Mouse (Mus musculus) hindbrain, embryonic 13.5 days (tissue): Measurements from ENCODE around the gene Mmaa. TPM values are rescaled to one million over a fixed set of nuclear protein-coding genes. Genes with fewer than 3 reads are reported as not detected.

Source experiments
- ATAC-seq: fragments of 200-750 bp; cut with Nextera tagmentation; 2 replicates; pipeline ENCODE4 v1.8.0; 2017; ENCODE audit warnings: moderate TSS enrichment; ENCODE audit not compliant: low FRiP score
- H3K27ac ChIP-seq: fragments of 300-500 bp; sonication (generic); 2 replicates; pipeline ENCODE4 v1.5.1; 2015; ENCODE audit warnings: inconsistent platforms, mild to moderate bottlenecking, moderate library complexity
- H3K27me3 ChIP-seq: fragments of 300-500 bp; sonication (generic); 2 replicates; pipeline ENCODE4 v1.6.1; 2015; ENCODE audit warnings: mild to moderate bottlenecking, inconsistent platforms
- H3K36me3 ChIP-seq: fragments of 300-500 bp; sonication (generic); 2 replicates; pipeline ENCODE4 v1.6.1; 2015; ENCODE audit warnings: mild to moderate bottlenecking, inconsistent platforms
- H3K4me1 ChIP-seq: fragments of 300-500 bp; sonication (generic); replicated peaks from 2 replicates; pipeline ENCODE4 v1.6.1; 2015; ENCODE audit warnings: inconsistent platforms
- H3K4me2 ChIP-seq: fragments of 300-500 bp; sonication (generic); 2 replicates; pipeline ENCODE4 v1.6.1; 2015; ENCODE audit warnings: inconsistent platforms, mild to moderate bottlenecking, moderate library complexity
- H3K4me3 ChIP-seq: fragments of 300-500 bp; sonication (generic); 2 replicates; pipeline ENCODE4 v1.5.1; 2015; ENCODE audit warnings: mild to moderate bottlenecking, inconsistent platforms
- H3K9ac ChIP-seq: fragments of 300-500 bp; sonication (generic); 2 replicates; pipeline ENCODE4 v1.6.1; 2015; ENCODE audit warnings: mild to moderate bottlenecking, inconsistent platforms
- H3K9me3 ChIP-seq: fragments of 300-500 bp; sonication (generic); 2 replicates; pipeline ENCODE4 v1.6.1; 2016; ENCODE audit warnings: inconsistent platforms
- WGBS: fragments of 180-500 bp; shearing (Covaris S2); methylation state at CpG from one replicate; pipeline ENCODE4 v1.1.7; 2015; 5-methylcytosine and 5-hydroxymethylcytosine counted together
- polyA plus RNA-seq: library from polyadenylated mRNA; unstranded; fragments of >200 nt; fragmentation: Nextera tagmentation; extraction: Ambion mirVana; gene quantifications from 2 replicates; pipeline ENCODE4 v1.2.1, GENCODE M21; 2015

Mmaa gene
- polyA plus RNA-seq, 1 experiment from 2014 or later: 19.9 TPM

DNA sequence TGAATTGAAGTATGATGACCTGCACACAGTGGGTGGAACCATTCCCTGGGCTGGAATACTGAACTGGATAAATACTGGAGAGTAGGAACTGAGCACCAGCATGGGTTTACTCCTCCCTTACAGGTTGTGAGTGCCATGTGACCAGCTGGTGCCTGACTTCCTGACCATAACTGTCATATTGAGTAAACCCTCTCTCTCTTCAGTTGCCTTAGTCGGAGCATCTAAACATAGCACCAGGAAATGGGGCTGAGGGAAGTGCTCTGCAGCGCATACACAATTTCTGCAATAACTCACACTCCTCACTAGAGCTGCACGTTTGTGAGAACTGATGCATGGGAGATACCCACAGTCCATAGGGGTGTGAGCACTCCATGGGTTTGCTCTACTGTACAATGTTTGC lies 55.4 kb downstream of the Mmaa start:
- H3K27ac ChIP-seq: no peak overlapping the region
- no peaks in the 10 kb centered on the region for H3K4me1 ChIP-seq
- no peak overlapping the region for H3K9ac ChIP-seq
- no peak for ATAC-seq
- H3K36me3 ChIP-seq: no peaks in the 10 kb centered on the region
- no peak overlapping the region for H3K4me2 ChIP-seq
- 73% methylated on average over 3 of the region's 3 CpGs for WGBS
- no peaks in the 10 kb centered on the region for H3K27me3 ChIP-seq
- H3K9me3 ChIP-seq: no peaks in the 10 kb centered on the region
- no peak overlapping the region for H3K4me3 ChIP-seq

DNA sequence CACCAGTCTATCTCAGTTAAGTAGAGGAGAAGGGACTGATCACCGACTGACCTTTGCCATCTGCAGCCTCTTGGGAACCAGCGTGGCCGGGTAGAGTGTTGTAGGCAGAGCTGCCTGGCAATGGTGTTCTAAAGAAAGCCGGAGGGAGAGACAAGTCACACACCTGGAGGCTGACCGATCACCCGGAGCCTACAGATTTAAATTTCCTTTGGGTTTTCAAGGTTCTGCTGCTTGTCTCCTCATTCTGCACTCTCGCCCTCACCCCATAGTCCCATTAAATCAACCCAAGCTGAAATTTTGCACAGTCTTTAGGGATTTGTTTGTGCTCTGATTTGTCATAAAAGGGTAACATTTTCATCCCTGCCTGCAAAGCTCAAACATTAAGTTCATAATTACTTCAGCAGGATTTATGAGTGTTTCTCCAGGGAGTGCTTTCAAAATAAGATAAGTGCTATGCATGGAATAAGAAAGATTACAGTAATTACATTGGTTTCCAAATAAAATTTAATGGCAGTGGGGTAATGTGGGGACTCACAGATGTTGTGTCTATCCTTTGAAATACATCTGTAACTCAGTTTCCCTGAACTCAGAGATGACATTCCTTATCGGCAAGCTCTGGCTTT lies 65.4 kb downstream of the Mmaa start:
- Histone ChIP-seq H3K4me2 (no peak overlapping the region), H3K9ac (no peak overlapping the region), H3K27me3 (no peaks in the 10 kb centered on the region), H3K9me3 (peaks cover 11% of the 10 kb centered on the region; the same call in 1 of the 2 replicates), H3K27ac (no peak overlapping the region), H3K36me3 (no peaks in the 10 kb centered on the region), H3K4me3 (no peak overlapping the region), H3K4me1 (no peaks in the 10 kb centered on the region)
- ATAC-seq: no peak
- 81% methylated on average over 8 of the region's 8 CpGs for WGBS

DNA sequence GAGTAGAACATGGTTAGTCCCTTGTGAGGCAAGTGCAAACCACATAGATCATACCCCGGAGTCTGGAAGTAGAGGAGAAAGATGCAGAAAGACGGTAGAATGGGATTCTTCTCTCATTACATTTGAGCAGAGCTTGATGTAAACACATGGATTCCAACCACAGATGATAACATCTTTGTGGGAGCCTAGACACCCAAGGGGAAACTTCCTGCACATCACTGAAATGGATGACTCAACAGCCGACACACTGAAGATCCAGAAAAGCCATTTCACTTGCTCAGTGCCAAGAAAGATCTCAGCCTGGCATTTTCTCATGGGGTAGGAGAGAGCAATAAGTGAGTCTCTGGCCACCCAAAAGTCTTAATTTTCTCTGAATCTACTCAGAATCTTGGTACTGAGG lies 66.8 kb downstream of the Mmaa start:
- Histone ChIP-seq H3K27ac (no peak overlapping the region), H3K4me3 (no peak overlapping the region), H3K9me3 (peaks cover 11% of the 10 kb centered on the region; the same call in 1 of the 2 replicates), H3K27me3 (no peaks in the 10 kb centered on the region), H3K4me1 (no peaks in the 10 kb centered on the region), H3K36me3 (no peaks in the 10 kb centered on the region), H3K4me2 (no peak overlapping the region), H3K9ac (no peak overlapping the region)
- 96% methylated on average over 3 of the region's 3 CpGs for WGBS
- no peak for ATAC-seq

DNA sequence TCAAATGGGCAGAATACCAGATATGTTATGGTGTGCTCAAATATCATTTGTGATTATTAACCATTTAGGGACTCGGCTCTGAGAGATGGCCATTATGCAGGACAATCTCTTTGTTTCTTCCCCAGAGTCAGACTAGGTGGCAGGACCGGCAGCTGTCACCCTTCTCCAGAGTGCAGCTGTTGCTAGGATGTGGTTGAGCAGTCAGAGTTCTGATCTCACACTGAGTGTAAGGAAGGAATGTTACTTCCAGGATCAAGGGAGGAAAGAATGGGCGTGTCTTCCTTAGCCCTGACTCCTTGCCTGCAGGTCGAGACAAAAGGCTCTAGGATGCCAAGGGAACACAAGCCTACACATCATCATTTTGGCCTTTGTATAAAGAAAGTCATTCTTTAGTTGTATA lies 67.5 kb downstream of the Mmaa start:
- Histone ChIP-seq H3K4me1 (peaks cover 6% of the 10 kb centered on the region), H3K27ac (no peak overlapping the region), H3K27me3 (no peaks in the 10 kb centered on the region), H3K4me2 (no peak overlapping the region), H3K9me3 (peaks cover 11% of the 10 kb centered on the region; the same call in 1 of the 2 replicates), H3K9ac (no peak overlapping the region), H3K36me3 (no peaks in the 10 kb centered on the region), H3K4me3 (no peak overlapping the region)
- ATAC-seq: no peak
- WGBS: 77% methylated on average over 4 of the region's 4 CpGs

DNA sequence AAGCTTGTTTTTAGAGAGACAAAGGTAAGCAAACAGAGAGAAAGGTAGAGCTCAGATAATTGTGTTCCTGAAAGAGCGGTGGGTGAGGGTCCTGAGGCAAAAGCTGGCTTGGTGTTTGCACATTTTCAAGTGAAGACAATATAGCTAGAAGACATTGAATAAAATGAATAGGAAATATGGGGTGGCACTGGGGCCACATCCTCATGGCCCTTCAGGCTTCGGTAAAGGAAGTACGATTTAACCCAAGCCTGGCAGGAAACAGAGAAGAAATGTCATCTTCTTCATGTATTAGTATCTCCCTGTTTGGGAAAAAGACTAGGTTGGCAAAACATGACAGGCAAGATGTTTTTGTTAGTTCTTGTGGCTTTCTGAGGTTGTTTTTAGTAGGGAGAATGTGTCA lies 68.7 kb downstream of the Mmaa start:
- H3K36me3 ChIP-seq: no peaks in the 10 kb centered on the region
- H3K27ac ChIP-seq: no peak overlapping the region
- no peak overlapping the region for H3K9ac ChIP-seq
- H3K9me3 ChIP-seq: peaks cover 11% of the 10 kb centered on the region; the same call in 1 of the 2 replicates
- H3K4me2 ChIP-seq: no peak overlapping the region
- WGBS: over 99% methylated on average over 3 of the region's 3 CpGs
- no peak for ATAC-seq
- no peak overlapping the region for H3K4me3 ChIP-seq
- no peaks in the 10 kb centered on the region for H3K27me3 ChIP-seq
- H3K4me1 ChIP-seq: peaks cover 10% of the 10 kb centered on the region

DNA sequence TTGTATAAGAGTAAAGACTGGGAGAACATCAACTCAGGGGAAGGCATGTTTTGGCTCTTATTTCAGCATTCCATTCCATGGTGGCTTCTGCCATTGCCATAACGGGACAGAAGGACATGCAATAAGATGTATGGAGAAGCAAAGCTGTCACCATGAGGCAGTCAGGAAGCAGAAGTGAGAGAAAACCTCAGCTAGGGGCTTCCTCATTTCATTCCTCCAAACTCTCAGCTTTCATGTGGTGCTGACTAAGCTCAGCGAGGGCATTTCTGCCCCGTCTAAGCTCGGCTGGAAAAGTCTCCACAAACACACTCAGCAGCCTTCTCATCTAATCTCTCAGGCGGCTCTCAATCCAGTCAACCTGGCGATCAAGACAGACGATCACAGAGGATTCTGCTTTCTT lies 69.2 kb downstream of the Mmaa start:
- Histone ChIP-seq H3K4me3 (no peak overlapping the region), H3K9ac (no peak overlapping the region), H3K36me3 (no peaks in the 10 kb centered on the region), H3K4me2 (no peak overlapping the region), H3K9me3 (peaks cover 11% of the 10 kb centered on the region; the same call in 1 of the 2 replicates), H3K4me1 (peaks cover 10% of the 10 kb centered on the region), H3K27me3 (no peaks in the 10 kb centered on the region), H3K27ac (no peak overlapping the region)
- ATAC-seq: no peak
- 92% methylated on average over 7 of the region's 7 CpGs for WGBS

DNA sequence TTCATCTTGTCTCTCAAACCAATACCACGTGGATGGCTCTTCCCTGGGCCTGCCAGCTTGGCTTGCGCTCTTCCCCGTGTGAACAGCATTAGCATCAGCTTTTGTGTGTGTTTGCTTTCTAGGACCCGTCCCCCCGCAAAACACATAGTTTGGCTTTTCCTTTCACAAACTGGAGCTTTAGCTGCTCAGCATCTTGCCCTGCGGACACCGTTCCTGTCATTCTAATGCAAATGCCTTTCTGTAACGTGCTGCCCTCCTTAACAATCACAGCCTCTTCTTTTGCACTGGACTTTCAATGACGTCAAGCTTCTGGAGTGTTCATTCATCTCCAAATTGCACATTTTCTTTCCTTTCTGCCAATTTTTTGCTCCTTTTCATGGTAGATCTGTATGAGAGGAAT lies 70.4 kb downstream of the Mmaa start:
- no peak overlapping the region for H3K9ac ChIP-seq
- 36% methylated on average over 9 of the region's 9 CpGs for WGBS
- no peak overlapping the region for H3K4me3 ChIP-seq
- H3K36me3 ChIP-seq: no peaks in the 10 kb centered on the region
- no peak overlapping the region for H3K4me2 ChIP-seq
- peaks cover 10% of the 10 kb centered on the region for H3K4me1 ChIP-seq
- no peaks in the 10 kb centered on the region for H3K27me3 ChIP-seq
- H3K27ac ChIP-seq: no peak overlapping the region
- peaks cover 11% of the 10 kb centered on the region; the same call in 1 of the 2 replicates for H3K9me3 ChIP-seq
- ATAC-seq: no peak

DNA sequence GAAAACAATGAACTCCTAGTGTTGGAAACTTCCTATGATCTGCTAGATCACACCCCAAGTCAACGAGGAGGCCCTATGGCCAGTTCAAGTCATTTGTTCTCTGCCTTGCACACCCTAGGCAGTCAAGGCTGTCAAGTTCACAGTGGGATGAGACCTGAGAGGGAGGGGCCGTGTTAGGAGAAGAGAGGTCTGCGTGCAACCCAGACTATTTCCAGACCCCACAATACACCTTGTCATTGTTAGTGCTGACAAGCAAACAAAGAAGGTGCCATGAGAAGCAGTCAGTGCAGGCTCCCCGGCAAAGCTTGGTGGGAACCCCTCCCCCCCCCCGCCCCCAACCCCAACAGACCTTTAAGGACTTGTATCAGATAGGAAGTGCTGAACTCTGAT lies 72.0 kb downstream of the Mmaa start:
- no peak for ATAC-seq
- WGBS: 68% methylated on average over 5 of the region's 5 CpGs
- Histone ChIP-seq H3K4me3 (no peak overlapping the region), H3K4me2 (no peak overlapping the region), H3K36me3 (no peaks in the 10 kb centered on the region), H3K27me3 (no peaks in the 10 kb centered on the region), H3K9me3 (peaks cover 6% of the 10 kb centered on the region; the same call in 1 of the 2 replicates), H3K27ac (no peak overlapping the region), H3K9ac (no peak overlapping the region), H3K4me1 (peaks cover 10% of the 10 kb centered on the region)

DNA sequence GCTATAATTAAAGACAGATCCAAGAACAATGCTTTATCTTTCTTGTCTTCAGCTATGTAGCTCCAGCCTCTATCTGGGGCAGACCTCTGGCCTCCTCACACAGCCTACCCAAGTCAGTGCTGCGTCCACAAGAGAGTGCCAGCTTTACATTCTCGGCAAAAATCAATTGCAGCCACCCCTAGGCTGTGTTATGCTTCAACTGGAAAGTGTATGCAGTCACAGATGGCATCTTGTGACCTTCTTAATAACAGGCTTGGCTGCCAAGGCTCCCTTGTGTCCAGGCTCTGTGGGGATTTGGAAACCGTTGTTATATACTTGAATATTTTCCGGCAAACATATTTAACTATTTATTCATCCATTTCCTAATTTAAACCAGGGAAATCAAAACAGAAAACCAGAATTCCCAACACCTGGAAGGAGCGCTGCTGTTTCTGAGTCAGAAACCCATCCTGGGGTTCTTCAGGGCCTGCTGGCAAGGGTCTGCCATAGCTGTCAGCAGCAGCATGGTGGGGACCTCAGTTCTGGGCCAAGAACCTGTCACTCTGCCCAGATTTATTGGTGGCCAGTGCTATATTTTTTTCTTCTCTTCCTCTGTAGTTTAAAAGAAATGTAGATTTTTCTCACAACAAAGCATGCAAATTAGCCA lies 72.5 kb downstream of the Mmaa start:
- no peak overlapping the region for H3K27ac ChIP-seq
- no peaks in the 10 kb centered on the region for H3K36me3 ChIP-seq
- H3K4me1 ChIP-seq: peaks cover 10% of the 10 kb centered on the region
- peaks cover 6% of the 10 kb centered on the region; the same call in 1 of the 2 replicates for H3K9me3 ChIP-seq
- 59% methylated on average over 5 of the region's 5 CpGs for WGBS
- H3K4me2 ChIP-seq: no peak overlapping the region
- no peaks in the 10 kb centered on the region for H3K27me3 ChIP-seq
- ATAC-seq: no peak
- H3K4me3 ChIP-seq: no peak overlapping the region
- H3K9ac ChIP-seq: no peak overlapping the region

Other genes starting within 250 kb of the Mmaa start
- gene 1700011L22Rik, start 46.4 kb downstream of the Mmaa start, polyA plus RNA-seq: not detected in 2 replicates
- gene Smad1, start 104.6 kb upstream of the Mmaa start, polyA plus RNA-seq: 64.2 and 65.6 TPM in 2 replicates